Mouse (Mus musculus) cerebellum, postnatal 36 days (tissue): ENCODE data around the gene Elavl4.
A peak's percentile ranks its signal among the peaks of the same experiment; 100 is the strongest.

Source experiments
- DNase-seq, 2 experiments: peaks; one replicate each; pipeline ENCODE4 v3.0.0; 2021 to 2022; ENCODE audit warnings: mixed read lengths in 2 of 2

Elavl4 gene

GRCm38 (mm10) chr4:110351178-110352000, at the start of gene Elavl4:
Gene Elavl4 (minus strand): TSS chr4:110351909.
- peak; percentile 72 to 77 for DNase-seq

- peak; percentile 30 to 50 for DNase-seq
Measured at GRCm38 (mm10) chr4:110397618-110398045, 45.9 kb upstream of the Elavl4 start, which contains the start of gene Agbl4. Gene Agbl4 (plus strand): TSS chr4:110397661.

GRCm38 (mm10) chr4:110396221-110396620, 44.5 kb upstream of the Elavl4 start:
- no peak for DNase-seq

GRCm38 (mm10) chr4:110360568-110360967, 8.9 kb upstream of the Elavl4 start:
- no peak for DNase-seq

GRCm38 (mm10) chr4:110352001-110352369, 276 bp upstream of the Elavl4 start:
- no peak for DNase-seq

- peak in 1 of 2 experiments; percentile 3 for DNase-seq
Measured at GRCm38 (mm10) chr4:110350856-110351177, 892 bp downstream of the Elavl4 start.

- DNase-seq = no peak
Measured at GRCm38 (mm10) chr4:110323912-110324311, 27.8 kb downstream of the Elavl4 start.

GRCm38 (mm10) chr4:110312126-110312525, 39.6 kb downstream of the Elavl4 start:
- no peak for DNase-seq

GRCm38 (mm10) chr4:110306972-110307371, 44.7 kb downstream of the Elavl4 start:
- DNase-seq = no peak

- no peak for DNase-seq
Measured at GRCm38 (mm10) chr4:110306559-110306958, 45.1 kb downstream of the Elavl4 start.

- no peak for DNase-seq
Measured at GRCm38 (mm10) chr4:110295793-110296192, 55.9 kb downstream of the Elavl4 start.

- no peak for DNase-seq
Measured at GRCm38 (mm10) chr4:110293238-110293637, 58.5 kb downstream of the Elavl4 start.

GRCm38 (mm10) chr4:110292471-110292870, 59.2 kb downstream of the Elavl4 start:
- DNase-seq = no peak

GRCm38 (mm10) chr4:110290544-110291095, 61.1 kb downstream of the Elavl4 start:
- peak; percentile 38 to 56 for DNase-seq

GRCm38 (mm10) chr4:110290056-110290455, 61.7 kb downstream of the Elavl4 start:
- DNase-seq = peak; percentile 68 to 74

GRCm38 (mm10) chr4:110287412-110288067, 64.2 kb downstream of the Elavl4 start:
- DNase-seq = peak; percentile 69 to 77

GRCm38 (mm10) chr4:110286841-110287240, 64.9 kb downstream of the Elavl4 start:
- peak in 1 of 2 experiments; percentile 47 for DNase-seq

- DNase-seq = peak; percentile 46 to 74
Measured at GRCm38 (mm10) chr4:110286371-110286781, 65.3 kb downstream of the Elavl4 start.

- DNase-seq = peak; percentile 45 to 63
Measured at GRCm38 (mm10) chr4:110285346-110286330, 66.1 kb downstream of the Elavl4 start.

- peak in 1 of 2 experiments; percentile 30 for DNase-seq
Measured at GRCm38 (mm10) chr4:110284446-110284845, 67.3 kb downstream of the Elavl4 start.

- no peak for DNase-seq
Measured at GRCm38 (mm10) chr4:110270046-110270445, 81.7 kb downstream of the Elavl4 start.

- DNase-seq = no peak
Measured at GRCm38 (mm10) chr4:110266804-110267575, 84.7 kb downstream of the Elavl4 start.
